Mouse (Mus musculus) ovary, adult 18-20 months (tissue): ENCODE measurements around the gene Cdv3.
A peak's percentile ranks its signal among the peaks of the same experiment; 100 is the strongest.
"Not testable (repeated sequence)": the region's sequence is repeated elsewhere in the genome, so short reads cannot be mapped to it uniquely, and the experiment has no call there.

Experiments
- DNase-seq: peaks from one replicate; pipeline ENCODE4 v3.0.0; 2022; ENCODE audit warnings: low spot score, mixed read lengths

Gene Cdv3

GRCm38 (mm10) chr9:103372271-103373010 is 6.8 kb upstream of the Cdv3 start:
- DNase-seq: no peak

DNA sequence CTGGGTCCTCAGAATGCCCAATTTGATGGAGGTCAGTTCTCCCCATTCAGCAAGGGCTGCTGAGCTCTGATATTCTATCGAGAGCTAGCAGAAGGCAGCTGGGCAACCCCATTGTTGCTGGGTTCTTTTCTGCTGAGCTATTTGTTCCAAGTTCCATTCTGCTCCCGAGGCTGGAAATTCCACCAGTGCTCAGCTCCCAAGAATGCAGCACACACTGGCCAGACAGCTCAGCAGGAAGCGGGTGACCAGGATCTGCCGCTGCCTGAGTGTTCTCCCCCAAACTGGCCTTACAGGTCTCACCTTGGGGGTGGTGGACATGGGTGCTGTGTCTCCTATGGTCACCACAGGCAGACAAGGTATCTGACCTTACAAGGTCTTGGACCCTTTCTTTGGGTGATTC is 4.3 kb upstream of the Cdv3 start:
- no peak for DNase-seq

- no peak for DNase-seq
Measured at GRCm38 (mm10) chr9:103366356-103366755, 716 bp upstream of the Cdv3 start.

- peak; percentile 48 for DNase-seq
Measured at GRCm38 (mm10) chr9:103364601-103365289, 895 bp downstream of the Cdv3 start.

DNA sequence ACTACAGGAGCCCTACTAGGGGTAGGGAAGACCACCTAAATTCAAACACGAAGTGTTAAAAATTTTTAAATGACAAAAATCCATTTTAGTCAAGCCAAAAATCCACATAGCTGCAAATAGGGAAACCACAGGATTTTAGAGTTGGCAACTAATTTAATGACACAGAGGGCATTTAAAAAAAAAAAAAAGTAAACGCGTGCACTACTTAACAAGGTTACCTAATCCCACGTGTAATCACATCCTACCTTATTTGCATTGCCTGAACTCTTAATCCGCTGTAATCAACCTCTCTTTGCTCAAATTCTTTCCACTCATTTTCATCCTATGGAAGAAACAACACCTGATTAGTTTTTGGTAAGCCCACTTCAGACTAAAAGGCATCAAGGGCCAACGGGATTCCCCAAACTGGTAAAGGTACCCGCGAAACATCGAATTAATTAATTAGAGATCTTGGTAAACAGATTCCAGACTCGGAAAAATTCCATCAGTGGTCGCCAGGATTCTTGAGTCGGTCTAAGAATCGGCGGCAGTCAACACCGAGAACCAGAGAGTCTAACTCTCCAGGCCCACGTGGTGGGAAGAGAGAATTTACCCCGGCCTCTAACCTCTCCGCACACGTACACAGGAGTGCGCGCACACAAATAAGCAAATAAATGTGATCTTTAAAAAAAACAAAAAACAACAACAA is 1.8 kb downstream of the Cdv3 start:
- no peak for DNase-seq

DNA sequence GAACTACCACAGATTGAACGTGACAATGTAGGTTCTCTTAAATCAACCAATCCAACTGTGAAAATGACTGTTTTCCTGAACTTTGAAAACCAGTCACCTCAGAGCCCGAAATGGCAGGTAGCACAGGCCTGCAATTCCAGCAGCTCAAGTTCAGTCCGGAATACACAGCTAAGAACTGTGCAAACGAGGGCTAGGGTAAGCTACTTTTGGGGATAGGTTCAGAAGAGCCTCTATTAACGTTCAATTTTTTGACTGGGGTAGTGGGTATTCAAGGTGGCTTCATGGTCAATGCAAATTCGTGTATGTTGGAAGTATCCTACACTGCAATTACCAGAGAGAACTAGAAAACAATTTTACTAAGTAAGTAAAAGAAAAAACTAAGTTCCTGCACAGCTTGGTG is 2.6 kb downstream of the Cdv3 start:
- DNase-seq: no peak

GRCm38 (mm10) chr9:103360642-103361041 is 5.0 kb downstream of the Cdv3 start:
- DNase-seq: no peak

- no peak for DNase-seq
Measured at GRCm38 (mm10) chr9:103358545-103358944, 7.1 kb downstream of the Cdv3 start.

- no peak for DNase-seq
Measured at GRCm38 (mm10) chr9:103357893-103358292, 7.7 kb downstream of the Cdv3 start.

DNA sequence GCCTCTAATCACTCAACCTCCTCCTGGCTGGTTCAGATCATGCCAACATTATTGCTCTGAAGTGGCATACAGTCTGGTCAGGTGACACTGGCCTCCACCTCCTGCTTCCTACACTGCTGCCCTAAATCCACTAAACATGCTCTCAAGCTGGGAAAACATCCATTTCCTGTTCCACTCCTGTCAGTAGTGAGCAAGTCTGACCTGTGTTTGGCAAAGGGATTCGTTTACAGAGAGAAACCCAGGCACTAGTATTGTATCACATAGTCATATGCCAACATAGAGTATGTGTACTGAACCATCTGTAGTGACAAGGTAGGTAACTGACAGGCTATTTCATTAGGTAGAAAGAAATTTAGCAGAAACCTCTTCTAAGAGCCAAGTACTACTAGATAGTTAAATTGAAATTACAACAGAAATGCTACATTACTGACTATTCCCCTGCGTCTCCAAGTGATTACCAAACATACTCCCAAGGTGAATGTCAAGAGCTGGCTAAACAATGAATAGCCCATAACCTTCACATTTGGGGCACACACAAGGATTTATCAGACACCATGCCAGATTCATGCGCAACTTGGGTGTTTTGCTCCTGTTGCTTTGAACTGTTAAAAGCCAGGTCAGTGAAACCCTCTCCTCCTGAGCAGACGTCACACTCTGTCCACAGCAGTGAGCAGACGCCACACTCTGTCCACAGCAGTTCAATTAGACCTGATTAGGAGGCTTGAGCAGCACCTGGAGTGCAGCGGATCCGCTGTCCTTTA is 12.0 kb downstream of the Cdv3 start:
- DNase-seq: not testable (repeated sequence)

DNA sequence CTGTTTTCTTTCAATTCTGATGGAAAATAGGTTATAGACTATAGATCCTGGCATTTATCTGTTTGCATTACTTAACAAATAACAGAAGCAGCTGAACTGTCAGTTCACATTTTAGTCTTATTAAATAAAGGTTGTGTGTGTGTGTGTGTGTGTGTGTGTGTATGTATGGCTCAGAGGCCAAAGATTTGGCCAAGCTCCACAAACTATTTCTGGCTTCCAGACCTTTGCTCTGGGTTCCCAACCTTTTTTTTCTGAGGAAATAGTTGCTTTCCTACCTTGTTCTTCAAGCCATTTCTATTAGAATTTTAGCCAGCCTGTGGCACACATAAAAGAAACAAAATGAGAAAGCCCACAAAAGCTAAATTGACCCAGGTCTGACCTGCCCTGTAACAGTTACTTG is 16.8 kb downstream of the Cdv3 start:
- DNase-seq: no peak

DNA sequence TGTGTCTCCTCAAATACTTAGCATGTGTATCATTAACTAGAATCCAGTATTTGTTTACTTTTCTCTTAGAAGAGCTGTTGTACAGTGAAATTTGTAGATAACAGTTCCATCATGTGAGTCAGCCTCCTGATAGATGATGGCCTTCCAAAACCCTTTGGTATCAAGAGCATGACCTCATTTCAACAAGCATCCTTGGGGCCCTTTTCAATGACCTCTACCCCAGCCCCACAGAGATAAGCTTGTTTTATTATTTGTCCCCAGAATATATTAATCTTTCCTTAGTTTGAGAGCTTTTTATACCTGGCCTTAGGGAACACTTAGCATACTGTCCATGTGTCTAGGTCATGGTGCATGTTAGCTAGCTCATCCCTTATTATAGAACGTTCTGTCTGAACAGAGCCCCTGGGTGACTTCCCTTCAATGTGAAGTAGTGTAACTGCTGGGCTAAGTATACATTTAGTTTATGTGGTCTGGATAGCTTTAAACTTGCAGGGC is 17.6 kb downstream of the Cdv3 start:
- DNase-seq: no peak

- no peak for DNase-seq
Measured at GRCm38 (mm10) chr9:103347045-103347444, 18.6 kb downstream of the Cdv3 start.

- DNase-seq: no peak
Measured at GRCm38 (mm10) chr9:103336912-103337311, 28.7 kb downstream of the Cdv3 start.

GRCm38 (mm10) chr9:103332663-103333062 is 33.0 kb downstream of the Cdv3 start:
- no peak for DNase-seq

- no peak for DNase-seq
Measured at GRCm38 (mm10) chr9:103326449-103326848, 39.2 kb downstream of the Cdv3 start.

GRCm38 (mm10) chr9:103324678-103325077 is 41.0 kb downstream of the Cdv3 start:
- DNase-seq: no peak

GRCm38 (mm10) chr9:103309832-103310231 is 55.8 kb downstream of the Cdv3 start:
- DNase-seq: no peak

GRCm38 (mm10) chr9:103305332-103306041 is 60.2 kb downstream of the Cdv3 start:
- peak; percentile 7 for DNase-seq

- DNase-seq: peak; percentile 87
Measured at GRCm38 (mm10) chr9:103304927-103305326, 60.7 kb downstream of the Cdv3 start, which contains the start of the genes 1300017J02Rik and Topbp1. Gene 1300017J02Rik, minus strand, starts transcription at chr9:103305082. Gene Topbp1, plus strand, starts transcription at chr9:103305215.
